In genomic region chr7:4452644-4453043, GRCm38 (mm10) we compare ENCODE assay signal across 16 mouse cellular contexts. TPM values are rescaled to one million over a fixed set of nuclear protein-coding genes. Genes with fewer than 3 reads are reported as not detected.
DNase-seq lines count a peak whose midpoint lies in the region; ATAC-seq and TF ChIP-seq lines count a peak whose summit lies in the region.
"Had no signal": no experiment of that assay in that cellular context is flagged by ENCODE, and none has a peak within 500 bp of the region (broad histone marks: within the 10 kb centered on the region; RNA-seq: fewer than 3 reads in every experiment).

No protein-coding gene starts in this region.

- no peak overlapping the region for H3K4me3 ChIP-seq in kidney, embryonic 15.5 days (replicated peaks)
- H3K4me3 ChIP-seq in ES-E14 (ENCODE audit: insufficient read depth in 1 of 2, low read depth in 1 of 2, low read length in 2 of 2, poor library complexity in 1 of 2, severe bottlenecking in 1 of 2), result no peak overlapping the region
- H3K4me3 ChIP-seq in liver, embryonic 13.5 days (replicated peaks), result no peak overlapping the region
- H3K4me3 ChIP-seq: liver, embryonic 15.5 days had no signal

- DNase-seq in kidney, adult 18-20 months, result peak; percentile 15
- no peak for DNase-seq in ES-E14 (ENCODE audit: low read depth, low spot score)
- DNase-seq in liver, embryonic 13.5 days, result no peak
- DNase-seq in Muller cell, postnatal 12 days (ENCODE audit: inconsistent ontology term), result no peak
- DNase-seq in layer of hippocampus, postnatal 25 days (ENCODE audit: extremely low spot score in 1 of 2, low spot score in 1 of 2), result no peak
- no peak for DNase-seq in left cerebral cortex, postnatal 36 days (ENCODE audit: low spot score in 2 of 2)
- DNase-seq: adrenal gland, adult 2 months; cerebellum, postnatal 25 days; heart, adult 11 months; heart, postnatal 36 days; thymus, postnatal 4 days had no signal

- no peak overlapping the region for H3K27ac ChIP-seq in kidney, embryonic 15.5 days
- peak overlapping the region; percentile 34; the same call in 1 of the 2 replicates for H3K27ac ChIP-seq in ES-E14 (ENCODE audit: insufficient read depth, low read depth, low read length, poor library complexity, severe bottlenecking)
- no peak overlapping the region for H3K27ac ChIP-seq in liver, embryonic 13.5 days
- H3K27ac ChIP-seq: liver, embryonic 15.5 days had no signal

- no peak for ATAC-seq in kidney, embryonic 15.5 days (replicated peaks; ENCODE audit: low FRiP score)
- ATAC-seq in liver, embryonic 13.5 days (ENCODE audit: low read depth), result peak; percentile 45; the same call in 1 of the 2 replicates
- ATAC-seq in megakaryocyte-erythroid progenitor cell, adult 5-6 weeks (replicated peaks; ENCODE audit: low FRiP score, low TSS enrichment, poor library complexity, severe bottlenecking), result 0 out of 2 replicates have a peak, but pooled peaks have one; percentile 28
- ATAC-seq: midbrain, embryonic 16.5 days had no signal

- H3K36me3 ChIP-seq in kidney, embryonic 15.5 days, result no peaks in the 10 kb centered on the region
- H3K36me3 ChIP-seq in ES-E14 (ENCODE audit: control insufficient read depth, insufficient read depth, low read length, poor library complexity, severe bottlenecking), result no peaks in the 10 kb centered on the region
- H3K36me3 ChIP-seq in liver, embryonic 13.5 days, result no peaks in the 10 kb centered on the region; the same call in 1 of the 2 replicates
- H3K36me3 ChIP-seq: liver, embryonic 15.5 days had no signal

- no peak overlapping the region for H3K9ac ChIP-seq in kidney, embryonic 15.5 days
- H3K9ac ChIP-seq in ES-E14 (ENCODE audit: insufficient read depth, low read depth, low read length, poor library complexity, severe bottlenecking), result no peak overlapping the region
- no peak overlapping the region for H3K9ac ChIP-seq in liver, embryonic 13.5 days
- H3K9ac ChIP-seq: liver, embryonic 15.5 days had no signal

- H3K9me3 ChIP-seq in kidney, embryonic 15.5 days (replicated peaks), result no peaks in the 10 kb centered on the region
- no peaks in the 10 kb centered on the region for H3K9me3 ChIP-seq in ES-E14 (ENCODE audit: control insufficient read depth, insufficient read depth, low read depth, low read length)
- no peaks in the 10 kb centered on the region for H3K9me3 ChIP-seq in liver, embryonic 13.5 days (replicated peaks)
- H3K9me3 ChIP-seq: liver, embryonic 15.5 days had no signal

- no peaks in the 10 kb centered on the region for H3K4me1 ChIP-seq in kidney, embryonic 15.5 days
- peaks cover 4 to 9% of the 10 kb centered on the region in 2 experiments; a peak in 3 of 4 replicates for H3K4me1 ChIP-seq in ES-E14 (ENCODE audit: control insufficient read depth in 2 of 2, insufficient read depth in 2 of 2, low read length in 2 of 2, poor library complexity in 1 of 2)
- peaks cover 14% of the 10 kb centered on the region for H3K4me1 ChIP-seq in liver, embryonic 13.5 days (replicated peaks)

- WGBS in kidney, embryonic 15.5 days, result 16% methylated on average over 4 of the region's 4 CpGs
- 22% methylated on average over 4 of the region's 4 CpGs for WGBS in liver, embryonic 13.5 days (ENCODE audit: insufficient replicate concordance)

- no peaks in the 10 kb centered on the region for H3K27me3 ChIP-seq in kidney, embryonic 15.5 days
- no peaks in the 10 kb centered on the region for H3K27me3 ChIP-seq in liver, embryonic 13.5 days
- H3K27me3 ChIP-seq: liver, embryonic 15.5 days had no signal

- no peak overlapping the region for H3K4me2 ChIP-seq in kidney, embryonic 15.5 days
- H3K4me2 ChIP-seq in liver, embryonic 13.5 days, result no peak overlapping the region; the same call in 1 of the 2 replicates
- H3K4me2 ChIP-seq: liver, embryonic 15.5 days had no signal

- intact Hi-C loops in left cerebral cortex, postnatal 36 days (cut with DNase I), result no loop called here

- in situ Hi-C loops in ES-E14 (cut with MboI; ENCODE audit: low sequenced_read_pairs in 2 of 2, unreplicated experiment in 2 of 2), result no loop called here

TF ChIP-seq in ES-E14, 5 proteins besides CTCF, POLR2A, EP300 and RAD21:
- no peak for TF ChIP-seq HCFC1 (IDR thresholded peaks at IDR 0.05; ENCODE audit: borderline replicate concordance, insufficient read depth, low read length)

RNA-seq across cellular contexts. Expression of gene Rdh13, which starts 7.2 kb away (rescaled TPM):
- polyA plus RNA-seq in kidney, embryonic 15.5 days (2015; fragmentation: Nextera tagmentation; extraction: Ambion mirVana), result 30.5 and 30.6 TPM in 2 replicates
- total RNA-seq in ES-E14 (2012; rRNA removed), result 25.3 and 27.0 TPM in 2 replicates
- polyA plus RNA-seq in liver, embryonic 13.5 days (2015; fragmentation: Nextera tagmentation; extraction: Ambion mirVana), result 7.7 and 7.9 TPM in 2 replicates
- 8.3 and 13.6 TPM in 2 replicates for total RNA-seq in megakaryocyte-erythroid progenitor cell, adult 5-6 weeks (2014; fragmentation: Nextera tagmentation)
- total RNA-seq in megakaryocyte-erythroid progenitor cell, adult 5-6 weeks (2017), result 14.7 and 17.3 TPM in 2 replicates
- total RNA-seq in layer of hippocampus, postnatal 25 days (2021), result 10 to 100 TPM; 23.3 to 27.8 TPM
- 10 to 100 TPM; 23.9 to 26.3 TPM for total RNA-seq in left cerebral cortex, postnatal 36 days (2021)

RNA-seq across cellular contexts. Expression of gene Eps8l1, which starts 7.8 kb away (rescaled TPM):
- polyA plus RNA-seq in kidney, embryonic 15.5 days (2015; fragmentation: Nextera tagmentation; extraction: Ambion mirVana), result 8.9 and 9.0 TPM in 2 replicates
- total RNA-seq in ES-E14 (2012; rRNA removed), result 0.18 and 0.42 TPM in 2 replicates
- 1.4 TPM in 2 replicates for polyA plus RNA-seq in liver, embryonic 13.5 days (2015; fragmentation: Nextera tagmentation; extraction: Ambion mirVana)
- 4.8 and 6.7 TPM in 2 replicates for total RNA-seq in megakaryocyte-erythroid progenitor cell, adult 5-6 weeks (2014; fragmentation: Nextera tagmentation)
- total RNA-seq in megakaryocyte-erythroid progenitor cell, adult 5-6 weeks (2017), result 0.89 and 5.0 TPM in 2 replicates
- total RNA-seq in layer of hippocampus, postnatal 25 days (2021), result 1 to 10 TPM; 5.3 to 5.7 TPM
- 1 to 10 TPM; 3.1 to 3.4 TPM for total RNA-seq in left cerebral cortex, postnatal 36 days (2021)

RNA-seq across cellular contexts. Expression of gene Ppp1r12c, which starts 48.8 kb away (rescaled TPM):
- 38.2 and 43.9 TPM in 2 replicates for polyA plus RNA-seq in kidney, embryonic 15.5 days (2015; fragmentation: Nextera tagmentation; extraction: Ambion mirVana)
- 83.2 and 126 TPM in 2 replicates for total RNA-seq in ES-E14 (2012; rRNA removed)
- polyA plus RNA-seq in liver, embryonic 13.5 days (2015; fragmentation: Nextera tagmentation; extraction: Ambion mirVana), result 17.1 and 18.8 TPM in 2 replicates
- total RNA-seq in megakaryocyte-erythroid progenitor cell, adult 5-6 weeks (2014; fragmentation: Nextera tagmentation), result 118 and 125 TPM in 2 replicates
- total RNA-seq in megakaryocyte-erythroid progenitor cell, adult 5-6 weeks (2017), result 85.0 and 96.2 TPM in 2 replicates
- total RNA-seq in layer of hippocampus, postnatal 25 days (2021), result 100 to 1,000 TPM; 128 to 167 TPM
- total RNA-seq in left cerebral cortex, postnatal 36 days (2021), result 100 to 1,000 TPM; 142 to 168 TPM

RNA-seq across cellular contexts. Expression of gene Gp6, which starts 55.1 kb away (rescaled TPM):
- polyA plus RNA-seq in kidney, embryonic 15.5 days (2015; fragmentation: Nextera tagmentation; extraction: Ambion mirVana), result 0.35 TPM in 1 of 2 replicates, not detected in the other
- total RNA-seq in ES-E14 (2012; rRNA removed), result not detected in 2 replicates
- polyA plus RNA-seq in liver, embryonic 13.5 days (2015; fragmentation: Nextera tagmentation; extraction: Ambion mirVana), result 4.3 and 4.6 TPM in 2 replicates
- not detected in 2 replicates for total RNA-seq in megakaryocyte-erythroid progenitor cell, adult 5-6 weeks (2014; fragmentation: Nextera tagmentation)
- 0.28 and 0.57 TPM in 2 replicates for total RNA-seq in megakaryocyte-erythroid progenitor cell, adult 5-6 weeks (2017)
- total RNA-seq in layer of hippocampus, postnatal 25 days (2021), result not detected
- total RNA-seq in left cerebral cortex, postnatal 36 days (2021), result not detected
- polyA plus RNA-seq: adrenal gland, adult 2 months; neural tube, embryonic 14.5 days had no signal
